Mouse (Mus musculus): ENCODE measurements around the gene Sgo1.
"Not testable (repeated sequence)": the region's sequence is repeated elsewhere in the genome, so short reads cannot be mapped to it uniquely, and the experiment has no call there.

Sgo1 gene

DNA sequence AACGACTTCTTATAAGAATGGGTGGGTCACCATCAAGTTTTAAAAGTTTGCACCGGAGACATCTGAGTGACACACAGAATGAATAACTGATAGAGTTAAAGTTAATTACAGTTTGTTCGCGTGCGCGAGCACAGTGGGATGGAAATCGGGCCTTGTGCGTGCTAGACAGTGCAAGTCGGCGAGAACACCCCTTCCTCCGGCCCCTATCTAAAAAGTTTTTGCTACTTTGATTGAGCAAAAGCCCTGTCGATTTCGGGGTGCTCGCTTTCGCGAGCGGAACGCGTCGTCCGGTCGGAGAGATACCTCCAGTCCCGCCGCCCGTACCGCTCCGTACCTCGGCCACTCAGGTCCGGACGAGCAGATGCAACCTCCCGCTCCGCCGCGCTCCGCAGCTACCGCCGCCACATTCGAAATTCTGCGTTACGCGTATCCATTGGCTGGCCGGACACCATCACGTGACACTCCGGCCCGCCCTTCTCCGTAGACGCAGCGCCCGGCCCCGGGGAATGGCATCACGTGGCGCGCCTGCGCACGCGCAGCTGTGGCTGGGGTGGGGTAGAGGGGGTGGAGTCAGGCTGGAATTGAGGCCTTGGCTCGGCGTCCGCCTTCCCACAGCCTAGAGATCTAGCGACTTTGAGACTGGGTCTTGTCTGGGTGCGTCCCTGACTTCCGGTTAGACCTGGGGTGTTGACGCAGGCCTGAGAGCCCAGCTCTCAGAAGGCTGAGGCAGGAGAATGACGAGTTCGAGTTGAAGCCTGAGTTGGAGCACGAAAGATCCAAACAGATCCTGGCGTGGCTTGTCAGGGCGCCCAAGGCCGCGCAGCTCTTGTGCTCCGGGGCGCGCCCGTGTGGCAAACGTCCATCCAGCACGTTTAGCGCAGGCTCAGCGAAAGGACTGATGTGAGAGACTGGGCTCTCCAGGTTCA, at the start of gene Sgo1:
Gene Sgo1 (minus strand): TSS at position 457 of the 926 bp plus-strand sequence.
- DNase-seq (ENCODE audit: low spot score in 2 of 2), result peak; percentile 96 to 97

DNA sequence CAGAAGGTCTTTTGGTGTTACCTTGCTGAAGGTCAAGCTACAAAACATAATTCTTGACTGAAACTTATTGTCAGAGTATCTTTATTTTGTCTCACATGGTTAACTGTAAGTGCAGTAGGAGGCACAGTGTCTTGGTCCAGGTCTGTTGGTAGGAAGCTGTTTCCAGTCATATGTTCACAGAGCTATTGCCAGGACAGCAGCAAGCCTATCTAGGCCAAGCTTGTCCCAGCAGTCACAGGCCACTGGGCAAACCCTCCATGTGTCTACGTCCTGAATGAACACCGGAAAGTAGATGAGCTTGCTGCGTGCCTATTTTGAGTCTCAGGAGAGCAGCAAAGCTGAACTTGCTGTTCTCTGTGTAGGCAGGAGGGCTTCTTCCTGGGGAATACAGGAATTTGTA, 29.8 kb upstream of the Sgo1 start:
- not testable (repeated sequence) for DNase-seq (ENCODE audit: low spot score in 2 of 2)

DNA sequence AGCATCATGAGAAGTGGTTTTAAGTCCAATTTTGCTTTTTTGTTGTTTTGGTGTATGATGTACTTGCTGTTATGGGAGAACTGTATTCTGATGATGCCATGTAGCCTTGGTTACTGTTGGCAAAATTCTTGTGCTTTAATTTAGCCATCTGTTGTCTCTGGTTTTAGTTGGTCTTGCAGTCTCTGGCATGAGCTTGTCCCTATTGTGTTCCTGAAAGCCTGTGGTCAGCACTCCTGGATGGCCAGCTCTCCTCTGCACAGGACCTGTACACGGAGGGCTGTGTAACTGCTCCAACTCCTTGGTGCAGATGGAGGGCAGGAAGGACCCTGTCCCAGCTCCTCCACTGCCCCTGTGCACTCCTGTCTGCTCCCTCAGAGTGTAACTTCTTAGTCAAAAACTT, 29.3 kb upstream of the Sgo1 start:
- DNase-seq (ENCODE audit: low spot score in 2 of 2), result no peak

DNA sequence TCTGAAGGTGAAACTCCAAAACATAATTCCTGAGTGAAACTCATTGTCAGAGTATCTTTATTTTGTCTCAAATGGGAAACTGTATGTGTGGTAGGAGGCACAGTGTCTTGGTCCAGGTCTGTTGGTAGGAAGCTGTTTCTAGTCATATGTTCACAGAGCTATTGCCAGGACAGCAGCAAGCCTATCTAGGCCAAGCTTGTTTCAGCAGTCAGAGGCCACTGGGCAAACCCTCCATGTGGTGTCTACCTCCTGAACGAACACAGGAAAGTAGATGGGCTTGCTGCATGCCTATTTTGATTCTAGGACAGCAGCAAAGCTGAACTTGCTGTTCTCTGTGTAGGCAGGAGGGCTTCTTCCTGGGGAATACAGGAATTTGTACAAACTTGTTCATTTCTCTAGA, 26.0 kb upstream of the Sgo1 start:
- not testable (repeated sequence) for DNase-seq (ENCODE audit: low spot score in 2 of 2)

DNA sequence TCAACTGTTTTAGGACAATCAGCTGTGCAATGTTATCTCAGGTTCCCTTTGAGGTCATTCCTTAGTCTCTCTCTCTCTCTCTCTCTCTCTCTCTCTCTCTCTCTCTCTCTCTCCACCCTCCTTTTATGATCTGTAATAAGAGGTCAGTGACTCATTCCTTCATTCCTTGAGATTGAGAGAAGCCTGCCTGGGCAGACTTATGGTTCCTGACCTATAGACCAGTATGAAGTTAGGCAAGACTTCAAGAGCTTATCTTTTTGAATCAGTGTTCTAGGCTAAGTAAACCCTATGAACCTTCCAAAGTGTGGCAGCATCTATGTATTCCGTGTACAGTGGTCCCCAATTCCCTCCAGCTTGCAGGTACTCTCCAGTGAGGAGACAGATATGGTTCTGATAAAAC, 25.3 kb upstream of the Sgo1 start:
- DNase-seq (ENCODE audit: low spot score in 2 of 2), result no peak

DNA sequence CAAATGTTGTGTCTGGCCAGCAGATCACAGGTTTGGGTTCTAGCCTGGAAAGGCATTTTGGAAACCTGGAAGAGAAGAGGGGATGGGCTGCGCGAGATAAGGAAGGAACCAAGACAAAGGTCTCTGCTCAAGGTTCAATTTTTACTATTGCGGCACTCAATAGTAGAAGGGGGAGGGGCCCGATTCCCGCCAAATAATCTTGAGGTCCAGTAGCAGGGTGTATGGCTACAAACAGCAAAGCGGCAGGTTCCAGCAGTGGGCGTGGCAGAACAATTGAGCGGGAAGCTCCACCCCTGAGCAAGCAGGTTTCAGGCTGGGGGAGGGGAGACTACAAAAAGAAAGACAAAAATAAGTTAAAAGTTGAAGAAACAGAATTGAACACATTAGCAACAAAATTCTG, 8.4 kb upstream of the Sgo1 start:
- not testable (repeated sequence) for DNase-seq (ENCODE audit: low spot score in 2 of 2)

DNA sequence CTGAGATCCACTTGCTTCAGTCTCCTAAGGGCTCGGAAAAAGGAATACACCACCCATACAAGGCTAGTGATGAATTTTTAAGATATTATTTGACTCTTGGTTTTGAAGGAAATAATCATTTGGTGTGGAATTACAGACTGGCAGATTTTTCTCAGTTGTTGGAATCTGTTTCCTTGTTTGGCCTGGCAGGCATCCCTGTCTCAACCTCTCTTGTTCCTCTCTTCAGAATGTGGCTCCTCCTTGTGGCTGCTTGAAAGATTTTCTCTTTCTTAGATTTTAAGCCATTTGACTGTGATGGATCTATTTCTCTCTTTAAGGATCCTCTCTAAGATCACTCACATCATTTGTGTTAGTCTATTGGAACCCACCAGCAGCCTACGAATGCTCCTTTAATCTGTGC, 4.9 kb upstream of the Sgo1 start:
- DNase-seq (ENCODE audit: low spot score in 2 of 2), result peak; percentile 3 to 9

DNA sequence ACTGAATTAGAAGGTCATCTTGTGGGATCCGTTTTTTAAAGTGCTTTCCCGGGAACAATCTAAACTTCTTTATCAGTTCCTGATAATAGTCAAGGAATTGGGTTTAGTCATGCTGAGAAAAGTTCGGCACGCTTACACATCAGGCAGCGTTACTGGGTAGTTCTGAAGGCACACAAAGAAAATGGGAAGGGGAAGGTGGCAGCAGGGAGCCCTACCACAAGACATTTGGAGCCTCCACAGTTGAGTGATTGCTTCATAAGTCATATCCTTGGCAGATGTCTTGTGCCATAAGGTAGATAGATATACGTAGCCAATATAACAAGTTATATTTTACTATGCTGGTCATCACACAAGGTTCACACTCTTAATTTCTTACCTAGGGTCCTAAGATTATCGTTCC, 813 bp upstream of the Sgo1 start:
- DNase-seq (ENCODE audit: low spot score in 2 of 2), result no peak

DNA sequence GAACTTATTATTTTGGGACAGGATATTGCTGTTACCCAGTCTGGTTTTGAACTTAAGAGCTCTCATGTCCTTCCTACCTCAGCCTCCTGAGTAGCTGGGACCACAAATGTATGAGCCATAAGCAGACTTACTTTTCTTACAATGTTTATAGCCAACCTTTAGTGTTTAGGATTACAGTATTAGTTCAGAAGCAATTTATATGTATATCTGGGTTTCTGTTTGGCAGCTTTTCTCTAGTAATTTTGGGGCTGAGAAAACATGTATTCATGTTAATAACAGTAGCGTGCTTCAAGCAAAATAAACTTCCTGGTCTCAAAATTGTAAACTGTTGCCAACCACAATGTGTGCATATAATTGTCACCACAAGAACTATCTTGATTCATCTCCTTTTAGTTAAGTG, 812 bp downstream of the Sgo1 start:
- no peak for DNase-seq (ENCODE audit: low spot score in 2 of 2)

DNA sequence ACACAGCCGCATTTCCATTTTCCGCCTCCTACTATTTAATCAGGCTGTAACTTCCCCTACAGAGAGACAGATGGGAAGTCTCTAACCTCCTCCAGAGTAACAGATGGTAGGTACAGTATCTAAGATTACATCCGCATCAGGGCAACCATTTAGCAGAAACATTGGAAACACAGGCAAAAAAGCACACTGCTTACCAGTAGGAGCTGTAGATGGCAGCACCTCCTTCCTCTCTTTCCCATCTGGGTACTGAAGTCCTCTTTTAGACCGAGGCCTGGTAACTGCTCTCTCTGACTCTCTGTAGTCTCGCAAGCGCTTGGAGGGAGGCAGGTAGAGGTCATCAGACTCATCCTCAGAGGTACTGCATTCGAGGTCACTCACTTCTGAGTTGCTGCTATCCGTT, 10.4 kb downstream of the Sgo1 start:
- peak in 1 of 2 experiments; percentile 1 for DNase-seq (ENCODE audit: low spot score in 2 of 2)

DNA sequence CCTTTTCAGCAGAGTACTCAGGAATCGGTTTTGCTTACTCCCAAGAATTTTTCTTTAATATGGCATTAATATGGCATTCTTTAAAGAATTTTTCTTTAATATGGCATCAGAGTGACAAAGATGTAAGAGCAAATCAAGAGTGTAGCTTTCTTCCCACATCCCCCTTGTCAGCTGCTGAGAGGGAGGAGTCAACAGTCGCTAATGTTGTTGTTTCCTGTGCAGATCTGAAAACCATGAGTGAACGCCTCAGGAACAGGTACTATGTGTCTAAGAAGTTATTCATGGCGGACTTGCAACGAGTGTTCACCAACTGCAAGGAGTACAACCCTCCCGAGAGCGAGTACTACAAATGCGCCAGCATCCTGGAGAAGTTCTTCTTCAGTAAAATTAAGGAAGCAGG, 18.7 kb downstream of the Sgo1 start:
- no peak for DNase-seq (ENCODE audit: low spot score in 2 of 2)

DNA sequence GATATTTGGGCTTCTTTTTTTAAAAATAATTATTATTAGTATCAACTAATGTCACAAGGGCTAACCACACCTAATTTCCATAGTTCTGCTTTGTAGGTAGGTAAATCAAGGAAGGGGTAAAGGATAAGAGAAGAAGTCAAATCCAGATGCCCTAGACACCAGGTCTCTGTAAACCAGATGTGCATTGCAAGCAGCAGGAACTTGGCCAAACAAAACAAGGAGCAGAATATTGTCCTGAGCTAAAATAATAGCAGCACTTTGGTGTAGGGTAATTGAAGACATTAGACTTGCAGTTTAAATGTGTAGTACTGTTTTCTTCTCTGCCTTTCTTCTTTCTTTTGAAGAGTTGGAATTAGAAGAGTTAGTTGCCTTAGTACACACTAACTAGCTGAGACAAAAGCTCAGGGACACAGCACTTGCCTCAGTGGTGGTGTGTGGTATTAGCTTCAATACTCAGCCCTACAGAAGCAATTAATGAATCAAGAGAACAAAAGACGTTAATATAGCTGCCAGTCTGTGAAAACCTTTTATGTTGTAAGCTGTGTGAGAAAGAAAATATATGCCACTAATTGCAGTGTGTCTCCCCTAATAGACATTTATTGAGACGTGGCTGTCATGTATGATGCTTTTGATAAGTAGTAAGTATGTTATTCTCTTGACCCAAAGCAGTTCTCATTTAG, 24.3 kb downstream of the Sgo1 start:
- no peak for DNase-seq (ENCODE audit: low spot score in 2 of 2)

DNA sequence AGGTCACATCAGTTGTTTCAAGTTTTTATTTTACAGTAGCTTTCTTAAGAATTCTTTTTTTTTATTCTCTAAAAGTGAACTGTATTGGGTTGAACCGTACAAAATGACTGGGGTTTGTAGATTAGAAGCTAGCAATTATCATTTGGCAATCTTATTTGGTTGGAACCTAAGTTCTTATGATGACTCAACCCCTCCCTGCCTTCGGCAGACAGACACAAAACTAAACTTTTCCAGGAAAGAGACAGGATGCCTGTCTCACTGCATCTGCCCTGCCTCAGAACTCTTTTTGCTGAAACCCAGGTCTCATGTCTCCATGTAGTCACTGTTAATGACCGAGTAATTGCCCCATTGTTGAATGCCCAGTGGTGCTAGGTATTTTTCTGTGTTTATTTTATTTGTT, 24.9 kb downstream of the Sgo1 start:
- no peak for DNase-seq (ENCODE audit: low spot score in 2 of 2)

DNA sequence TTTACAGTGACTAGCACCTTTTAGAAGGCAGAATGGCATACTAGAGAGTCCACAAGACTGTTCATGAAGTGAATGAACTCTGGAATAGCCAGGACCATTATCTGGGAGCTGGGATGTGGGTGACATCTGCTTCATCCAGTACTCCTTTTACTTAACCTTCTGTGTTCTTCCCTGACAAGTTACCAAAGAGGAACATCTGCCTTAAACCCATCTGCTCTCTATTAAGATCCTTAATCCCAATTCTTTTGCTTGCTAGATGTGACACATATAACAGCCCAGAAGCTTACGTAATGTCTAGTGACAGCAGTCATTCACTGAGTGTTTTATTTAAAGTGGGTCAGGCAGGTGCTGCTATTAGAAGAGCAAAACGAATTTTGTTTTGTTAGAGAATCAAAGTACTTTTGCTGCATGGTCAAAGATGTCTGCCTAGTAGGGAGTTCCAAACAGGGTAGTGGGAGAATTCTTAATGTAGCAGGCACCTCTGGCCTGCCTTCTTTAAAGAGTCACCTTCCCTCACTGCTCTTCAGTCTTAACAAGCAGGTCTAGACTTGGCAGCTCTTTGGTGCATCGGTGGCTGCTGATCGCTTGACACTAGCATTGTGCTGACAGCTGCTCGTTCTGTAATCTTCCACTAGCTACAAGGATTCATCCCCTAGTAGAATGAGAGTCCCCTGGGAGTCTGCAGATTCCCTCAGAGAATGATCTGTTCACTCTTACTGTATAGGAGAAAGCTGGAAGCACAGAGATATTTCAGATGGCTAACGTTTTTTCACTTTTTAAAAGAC, 27.9 kb downstream of the Sgo1 start:
- DNase-seq (ENCODE audit: low spot score in 2 of 2), result no peak

DNA sequence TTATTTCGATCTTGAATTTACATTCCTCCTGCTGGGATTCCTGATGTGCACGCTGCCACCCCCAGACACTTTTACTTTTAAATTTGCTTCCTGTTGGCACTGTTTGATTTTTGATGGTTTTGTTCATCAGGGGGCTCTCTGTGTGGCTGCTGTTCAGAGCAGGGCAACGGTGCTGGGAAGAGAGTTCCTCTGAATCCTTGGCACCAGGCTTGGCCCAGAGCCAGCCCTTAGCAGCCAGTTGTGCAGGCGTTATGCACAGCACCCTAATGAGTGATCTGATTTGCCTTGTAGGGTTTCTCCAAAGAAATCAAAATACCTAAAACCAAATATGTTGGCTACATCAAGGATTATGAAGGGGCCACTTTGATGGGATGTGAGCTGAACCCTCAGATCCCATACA, 29.4 kb downstream of the Sgo1 start:
- no peak for DNase-seq (ENCODE audit: low spot score in 2 of 2)

DNA sequence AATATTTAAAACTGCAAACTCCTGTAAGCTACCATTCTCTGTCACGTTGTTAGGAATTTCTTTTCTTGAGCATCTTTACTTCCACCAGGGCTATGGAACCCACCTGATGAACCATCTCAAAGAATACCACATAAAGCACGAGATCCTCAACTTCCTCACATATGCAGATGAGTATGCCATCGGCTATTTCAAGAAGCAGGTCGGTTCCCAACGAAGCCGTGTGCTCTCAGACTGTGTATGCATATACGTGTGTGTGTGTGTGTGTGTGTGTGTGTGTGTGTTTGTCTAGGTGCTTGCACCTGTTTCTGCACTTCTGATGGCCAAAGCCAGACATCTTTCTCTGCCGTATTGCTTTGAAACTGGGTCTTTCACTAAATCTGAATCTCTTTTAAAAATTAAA, 29.9 kb downstream of the Sgo1 start:
- DNase-seq (ENCODE audit: low spot score in 2 of 2), result no peak

DNA sequence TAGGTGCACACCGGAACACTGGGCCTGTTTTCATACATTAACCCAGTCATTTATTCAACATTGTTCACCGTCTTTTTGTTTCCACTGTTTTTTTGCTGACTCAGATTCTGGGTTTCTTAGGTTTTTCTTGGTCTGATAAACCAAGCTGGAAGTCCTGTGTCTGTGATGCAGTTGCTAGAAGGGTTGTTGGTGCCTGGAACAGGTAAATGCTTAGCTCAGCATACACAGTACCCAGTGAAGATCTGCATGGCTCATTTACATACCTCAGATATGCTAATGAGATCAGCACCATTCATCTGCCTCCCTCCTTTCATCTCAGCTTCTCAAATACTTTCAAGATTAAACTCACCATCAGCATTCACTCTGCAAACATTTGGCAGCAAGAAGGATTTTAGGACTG, 30.5 kb downstream of the Sgo1 start:
- no peak for DNase-seq (ENCODE audit: low spot score in 2 of 2)

DNA sequence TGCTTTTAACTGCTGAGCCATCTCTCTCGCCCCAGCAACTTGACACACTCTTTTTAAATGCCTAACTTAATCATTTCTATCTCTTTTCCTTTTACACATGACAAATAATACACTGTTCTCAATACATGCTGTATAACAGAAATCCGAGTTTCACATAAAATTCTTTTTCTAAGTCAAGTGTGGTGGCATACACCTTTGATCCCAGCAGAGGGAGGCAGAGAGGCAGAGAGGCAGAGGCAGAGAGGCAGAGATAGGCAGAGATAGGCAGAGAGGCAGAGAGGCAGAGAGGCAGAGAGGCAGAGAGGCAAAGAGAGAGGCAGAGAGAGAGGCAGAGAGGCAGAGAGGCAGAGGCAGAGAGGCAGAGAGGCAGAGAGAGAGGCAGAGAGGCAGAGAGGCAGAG, 31.7 kb downstream of the Sgo1 start:
- not testable (repeated sequence) for DNase-seq (ENCODE audit: low spot score in 2 of 2)

DNA sequence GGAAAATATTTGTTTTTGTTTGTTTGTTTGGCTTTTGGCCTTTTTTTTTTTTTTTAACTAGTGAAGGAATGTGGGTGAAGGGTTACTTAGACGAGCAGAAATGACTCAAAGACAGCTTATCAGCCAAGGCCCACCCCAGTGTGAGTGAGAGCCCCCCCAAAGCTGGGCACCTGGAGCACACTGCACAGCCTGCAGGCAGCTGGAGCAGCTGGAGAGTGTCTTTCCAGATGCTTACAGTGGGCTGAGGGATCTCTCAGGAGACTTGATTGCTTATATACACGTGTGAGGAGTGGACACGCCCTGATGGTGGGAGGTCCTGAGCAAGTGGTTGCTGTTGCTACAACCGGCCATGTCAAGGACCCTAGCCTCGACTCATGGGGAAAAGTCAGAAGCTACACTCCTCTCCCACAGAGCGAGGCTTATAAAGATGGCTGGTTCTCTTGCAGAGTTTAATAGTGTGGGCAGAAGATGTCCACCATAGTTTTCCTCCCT, 32.7 kb downstream of the Sgo1 start:
- DNase-seq (ENCODE audit: low spot score in 2 of 2), result no peak

DNA sequence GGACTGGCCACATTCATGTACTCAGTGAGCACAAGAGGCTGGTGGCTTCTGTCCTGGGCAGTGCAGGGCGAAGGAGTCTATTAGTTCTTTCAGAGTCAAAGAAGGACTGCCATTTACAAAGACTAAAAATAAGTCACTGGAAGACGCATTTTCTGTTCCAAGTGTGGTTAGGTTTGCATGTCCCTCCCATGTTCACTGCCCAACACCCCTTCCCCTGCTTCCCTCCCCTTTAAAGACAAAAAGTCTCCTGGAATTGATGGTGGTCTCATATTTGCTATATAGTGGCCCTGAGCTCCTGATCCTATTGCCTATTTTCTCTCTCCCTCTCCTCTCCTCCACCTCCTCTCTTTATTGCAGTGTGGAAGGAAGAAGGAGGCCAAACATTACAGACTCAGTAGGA, 33.2 kb downstream of the Sgo1 start:
- DNase-seq (ENCODE audit: low spot score in 2 of 2), result no peak

DNA sequence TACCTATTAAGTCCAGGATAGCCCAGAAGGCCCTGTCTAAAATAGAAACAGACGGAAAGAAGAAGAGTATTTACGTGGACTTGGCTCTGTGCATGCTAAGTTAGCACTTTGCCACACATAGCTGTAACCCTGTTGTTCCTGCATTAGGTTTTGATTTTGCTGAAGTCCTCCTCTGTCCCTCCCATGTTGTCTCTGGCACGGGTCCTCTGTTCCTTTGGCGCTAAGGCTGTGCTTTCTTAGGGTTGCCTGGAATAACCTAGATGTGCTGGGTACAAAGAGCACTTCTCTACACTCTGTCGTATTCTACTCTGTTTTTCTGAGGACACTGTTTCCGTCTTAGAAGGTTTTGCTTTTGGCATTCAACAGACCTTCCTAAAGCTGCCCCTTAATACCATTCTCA, 34.1 kb downstream of the Sgo1 start:
- DNase-seq (ENCODE audit: low spot score in 2 of 2), result no peak

DNA sequence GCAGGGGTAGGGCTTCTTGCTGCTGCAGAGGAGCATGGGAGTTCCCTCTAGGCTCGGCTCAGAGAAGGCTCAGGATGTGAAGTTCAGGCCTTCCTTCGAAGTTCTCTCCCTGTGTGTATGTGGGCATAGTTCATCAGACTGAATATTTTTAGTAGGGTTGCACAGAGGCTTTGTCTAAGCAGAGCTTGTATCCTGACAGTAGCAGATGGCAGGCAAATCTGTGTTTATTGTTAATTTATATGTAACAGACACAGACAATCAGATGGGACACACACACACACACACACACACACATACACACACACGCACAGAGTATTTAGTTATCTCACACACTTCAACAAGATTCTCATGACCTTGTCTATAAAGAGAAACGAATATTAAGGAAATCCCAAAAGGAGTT, 34.5 kb downstream of the Sgo1 start:
- DNase-seq (ENCODE audit: low spot score in 2 of 2), result no peak
